Comparison of ENCODE assay signal across 8 mouse cellular contexts in genomic region chr11:60878675-60879294, GRCm38 (mm10). TPM values are rescaled to one million over a fixed set of nuclear protein-coding genes. Genes with fewer than 3 reads are reported as not detected.
DNase-seq lines count a peak whose midpoint lies in the region; ATAC-seq lines count a peak whose summit lies in the region.

Tmem11 (minus strand) TSS chr11:60879272.

- H3K9ac ChIP-seq in hindbrain, embryonic 12.5 days = peak within 1 kb of the TSS; percentile 95

- peak within 1 kb of the TSS; percentile 95 for H3K27ac ChIP-seq in hindbrain, embryonic 12.5 days

- H3K9me3 ChIP-seq in hindbrain, embryonic 12.5 days (replicated peaks) = no peaks in the 10 kb centered on the region

- H3K4me2 ChIP-seq in hindbrain, embryonic 12.5 days (replicated peaks) = peak within 1 kb of the TSS; percentile 77

- peak; percentile 99 for ATAC-seq in hindbrain, embryonic 12.5 days (ENCODE audit: low FRiP score)

- DNase-seq in NIH3T3 (ENCODE audit: low read depth) = peak; percentile 97
- peak; percentile 95 to 97 for DNase-seq in cerebellum, postnatal 10 days
- DNase-seq in frontal cortex, postnatal 10 days (ENCODE audit: low spot score in 2 of 2) = peak; percentile 97
- DNase-seq in layer of hippocampus, postnatal 14 days (ENCODE audit: low spot score in 2 of 2) = peak; percentile 94 to 97
- peak; percentile 94 for DNase-seq in lung, postnatal 14 days
- peak; percentile 82 for DNase-seq in retina, adult 2 months (ENCODE audit: low read depth, low spot score)
- peak; percentile 92 to 97 for DNase-seq in thymus, postnatal 36 days

- no peaks in the 10 kb centered on the region for H3K36me3 ChIP-seq in hindbrain, embryonic 12.5 days

- peaks cover 41% of the 10 kb centered on the region for H3K4me1 ChIP-seq in hindbrain, embryonic 12.5 days

- no peaks in the 10 kb centered on the region for H3K27me3 ChIP-seq in hindbrain, embryonic 12.5 days

- under 1% methylated on average over 52 of the region's 62 CpGs for WGBS in hindbrain, embryonic 12.5 days

- peak within 1 kb of the TSS; percentile 95 for H3K4me3 ChIP-seq in hindbrain, embryonic 12.5 days

RNA-seq across cellular contexts. Expression of gene Tmem11, which starts in this region (rescaled TPM):
- polyA plus RNA-seq in hindbrain, embryonic 12.5 days (2016; fragmentation: Nextera tagmentation; extraction: Ambion mirVana) = 41.5 and 46.5 TPM in 2 replicates
- total RNA-seq in layer of hippocampus, postnatal 14 days (2021) = 10 to 100 TPM; 24.7 to 25.7 TPM

Comparison
In these comparisons a context has a peak if more than half of its experiments do, and no peak if none do; other contexts are left out.
1. Peak in every context shown above with its lines: DNase-seq, ATAC-seq, H3K4me3 ChIP-seq and H3K27ac ChIP-seq.